Mouse (Mus musculus) cerebellum, adult 9-10 months (tissue): ENCODE results near the gene Srp68.

ENCODE experiments used
- DNase-seq: peaks from one replicate; pipeline ENCODE4 v3.0.0; 2022

Gene Srp68

GRCm38 (mm10) chr11:116274045-116274666 is at the start of gene Srp68:
Gene Srp68, minus strand, starts transcription at chr11:116274217.
- peak; percentile 91 for DNase-seq

GRCm38 (mm10) chr11:116318719-116319659 is 45.0 kb upstream of the Srp68 start:
- DNase-seq, result peak; percentile 80

GRCm38 (mm10) chr11:116312359-116312758 is 38.3 kb upstream of the Srp68 start:
- no peak for DNase-seq

GRCm38 (mm10) chr11:116311169-116311568 is 37.2 kb upstream of the Srp68 start:
- no peak for DNase-seq

GRCm38 (mm10) chr11:116309601-116310000 is 35.6 kb upstream of the Srp68 start:
- DNase-seq, result no peak

GRCm38 (mm10) chr11:116307762-116308531 is 33.9 kb upstream of the Srp68 start:
- DNase-seq, result peak; percentile 43

- DNase-seq, result no peak
Measured at GRCm38 (mm10) chr11:116307019-116307725, 33.2 kb upstream of the Srp68 start, which contains the start of gene Exoc7. Gene Exoc7, minus strand, starts transcription at chr11:116307233.

- DNase-seq, result peak; percentile 92
Measured at GRCm38 (mm10) chr11:116306126-116306982, 32.3 kb upstream of the Srp68 start.

- peak; percentile 26 for DNase-seq
Measured at GRCm38 (mm10) chr11:116305423-116305822, 31.4 kb upstream of the Srp68 start.

GRCm38 (mm10) chr11:116298621-116299020 is 24.6 kb upstream of the Srp68 start:
- DNase-seq, result peak; percentile 89

GRCm38 (mm10) chr11:116298221-116298620 is 24.2 kb upstream of the Srp68 start:
- peak; percentile 85 for DNase-seq

GRCm38 (mm10) chr11:116297017-116297416 is 23.0 kb upstream of the Srp68 start:
- no peak for DNase-seq

GRCm38 (mm10) chr11:116296191-116296734 is 22.2 kb upstream of the Srp68 start:
- DNase-seq, result no peak

GRCm38 (mm10) chr11:116294319-116294718 is 20.3 kb upstream of the Srp68 start:
- DNase-seq, result no peak

- no peak for DNase-seq
Measured at GRCm38 (mm10) chr11:116293538-116294137, 19.6 kb upstream of the Srp68 start.

- no peak for DNase-seq
Measured at GRCm38 (mm10) chr11:116292401-116292800, 18.4 kb upstream of the Srp68 start.

GRCm38 (mm10) chr11:116290556-116290955 is 16.5 kb upstream of the Srp68 start:
- no peak for DNase-seq

GRCm38 (mm10) chr11:116287351-116287750 is 13.3 kb upstream of the Srp68 start:
- no peak for DNase-seq

- no peak for DNase-seq
Measured at GRCm38 (mm10) chr11:116285770-116286191, 11.8 kb upstream of the Srp68 start.

GRCm38 (mm10) chr11:116283982-116284381 is 10.0 kb upstream of the Srp68 start:
- DNase-seq, result peak; percentile 6
